Mouse (Mus musculus): Measurements from ENCODE around the gene Slc6a11.

GRCm38 (mm10) chr6:114245665-114246064 lies 114.6 kb downstream of the Slc6a11 start:
- TF ChIP-seq POLR2A (IDR thresholded peaks at IDR 0.05; ENCODE audit: control insufficient read depth in 1 of 2, insufficient read depth in 1 of 2, low read depth in 1 of 2, low read length in 2 of 2, poor library complexity in 1 of 2) (no peak), RAD21 (IDR thresholded peaks at IDR 0.05; ENCODE audit: low read depth, low read length) (no peak), KAT2A (conservative IDR thresholded peaks at IDR 0.05; ENCODE audit: low read depth, low read length) (no peak), ZMIZ1 (IDR thresholded peaks at IDR 0.05; ENCODE audit: low read depth, low read length) (no peak), CTCF (IDR thresholded peaks at IDR 0.05 in 2 of 3, conservative IDR thresholded peaks at IDR 0.05 in 1 of 3; ENCODE audit: control insufficient read depth in 1 of 3, insufficient read depth in 1 of 3, low read depth in 2 of 3, low read length in 3 of 3, poor library complexity in 1 of 3, severe bottlenecking in 1 of 3) (no peak), RCOR1 (IDR thresholded peaks at IDR 0.05; ENCODE audit: low read depth, low read length) (no peak), BHLHE40 (IDR thresholded peaks at IDR 0.05; ENCODE audit: borderline replicate concordance, low read depth, low read length) (no peak), JUND (IDR thresholded peaks at IDR 0.05; ENCODE audit: low read depth, low read length) (no peak), POLR2AphosphoS2 (IDR thresholded peaks at IDR 0.05; ENCODE audit: low read length) (no peak), ZNF384 (IDR thresholded peaks at IDR 0.05; ENCODE audit: low read depth, low read length) (no peak), ELF1 (IDR thresholded peaks at IDR 0.05; ENCODE audit: low read depth, low read length) (no peak)

All from MEL (cell line).